Mouse (Mus musculus): ENCODE results near the gene Spag9. TPM values are rescaled to one million over a fixed set of nuclear protein-coding genes. Genes with fewer than 3 reads are reported as not detected.

Gene Spag9
- total RNA-seq, 2 experiments from 2014 or later, result 289 to 291 TPM

DNA sequence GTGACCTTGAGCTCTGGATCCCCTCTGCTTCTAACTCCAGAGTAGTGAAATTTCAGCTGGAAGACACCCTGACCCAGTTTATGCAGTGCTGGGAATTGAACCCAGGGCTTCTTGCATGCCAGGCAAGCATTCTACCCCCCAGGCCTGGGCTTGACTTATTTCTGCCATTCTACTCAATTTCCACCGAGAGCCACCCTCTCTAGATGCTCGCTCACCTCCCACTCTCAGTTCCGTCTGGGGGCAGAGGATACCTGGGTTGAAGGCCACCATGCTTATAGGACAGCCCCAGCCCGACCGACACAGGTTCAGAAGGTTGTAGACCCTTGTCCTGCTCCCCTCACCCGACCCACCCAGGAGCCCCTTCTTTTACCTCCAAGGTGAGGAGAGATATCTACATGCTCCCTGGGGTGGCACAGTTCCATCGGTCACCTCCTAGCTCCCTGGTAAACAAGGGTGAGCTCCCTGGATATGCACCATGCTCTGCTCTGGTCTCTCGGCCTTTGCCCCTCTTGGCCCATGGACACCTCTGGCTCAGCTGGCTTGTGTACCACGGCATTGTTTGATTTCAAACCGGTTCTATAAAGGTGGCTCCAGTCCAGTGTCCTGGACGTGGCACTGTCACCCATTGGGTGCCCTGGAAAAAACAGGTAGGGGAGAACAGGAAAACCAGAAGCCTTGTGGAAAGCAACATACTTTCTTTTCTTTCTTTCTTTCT is 166.1 kb downstream of the Spag9 start:
- no peak for TF ChIP-seq CTCF (IDR thresholded peaks at IDR 0.05)
- Histone ChIP-seq H3K27ac (peak overlapping the region; percentile 95), H3K4me3 (no peak overlapping the region)
- intact Hi-C loops (cut with DNase I), result no loop called here
- DNase-seq (ENCODE audit: extremely low spot score in 1 of 2, low spot score in 2 of 2), result no peak

DNA sequence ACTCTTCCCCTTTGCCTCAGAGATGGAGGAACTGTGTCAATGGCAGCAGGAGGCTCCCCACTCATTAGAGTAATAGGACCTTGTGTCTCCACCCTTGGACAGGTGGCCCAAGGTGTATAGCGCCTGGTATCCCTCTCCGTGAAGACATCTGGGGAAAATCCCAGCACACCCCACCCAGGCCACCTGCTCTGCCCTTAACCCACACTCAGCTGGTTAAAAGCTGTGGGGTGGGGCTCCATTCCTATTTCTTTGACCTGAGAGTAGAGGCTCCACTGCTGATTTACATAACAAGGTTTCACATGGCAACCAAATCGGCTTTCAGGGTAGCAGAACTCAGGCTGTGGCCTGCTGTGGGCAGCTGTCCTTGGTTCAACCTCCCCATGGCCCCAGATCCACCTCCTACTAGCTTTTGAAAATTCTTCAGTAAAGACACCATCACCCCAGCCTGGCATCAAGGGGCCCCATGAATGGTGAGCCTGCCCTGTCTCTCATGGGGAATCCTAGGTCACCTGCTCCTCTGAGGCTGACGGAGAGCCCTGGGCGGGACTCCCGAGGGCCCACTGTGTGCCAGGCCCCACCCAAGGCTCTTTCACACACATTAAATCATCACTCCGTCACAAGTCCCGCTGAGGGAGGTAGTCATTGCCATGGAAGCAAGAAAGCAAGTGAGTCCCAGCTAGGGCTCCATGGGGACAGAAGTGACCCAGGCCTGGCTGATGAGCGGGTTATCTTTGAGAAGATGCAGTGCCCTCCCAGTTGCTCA is 167.3 kb downstream of the Spag9 start:
- intact Hi-C loops (cut with DNase I), result no loop called here
- TF ChIP-seq CTCF (IDR thresholded peaks at IDR 0.05), result no peak
- Histone ChIP-seq H3K4me3 (no peak overlapping the region), H3K27ac (no peak overlapping the region)
- no peak for DNase-seq (ENCODE audit: extremely low spot score in 1 of 2, low spot score in 2 of 2)

DNA sequence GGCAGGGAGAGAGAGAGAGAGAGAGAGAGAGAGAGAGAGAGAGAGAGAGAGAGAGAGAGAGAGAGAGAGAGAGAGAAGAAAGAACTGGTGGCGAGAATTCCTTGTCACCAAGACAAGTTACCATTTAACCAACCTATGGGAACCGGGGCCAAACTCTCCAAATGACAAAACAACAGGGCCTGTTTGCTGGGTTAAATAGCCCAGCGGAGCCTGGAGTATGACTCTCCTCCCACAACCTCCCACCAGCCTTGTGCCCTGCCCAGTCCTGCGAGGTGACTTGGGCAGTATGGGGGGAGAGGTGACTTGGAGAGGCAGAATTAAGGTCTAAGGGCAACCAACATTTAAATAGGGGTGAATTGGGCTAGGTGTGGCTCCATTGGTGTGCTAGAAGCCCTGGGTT is 169.9 kb downstream of the Spag9 start:
- intact Hi-C loops (cut with DNase I), result no loop called here

DNA sequence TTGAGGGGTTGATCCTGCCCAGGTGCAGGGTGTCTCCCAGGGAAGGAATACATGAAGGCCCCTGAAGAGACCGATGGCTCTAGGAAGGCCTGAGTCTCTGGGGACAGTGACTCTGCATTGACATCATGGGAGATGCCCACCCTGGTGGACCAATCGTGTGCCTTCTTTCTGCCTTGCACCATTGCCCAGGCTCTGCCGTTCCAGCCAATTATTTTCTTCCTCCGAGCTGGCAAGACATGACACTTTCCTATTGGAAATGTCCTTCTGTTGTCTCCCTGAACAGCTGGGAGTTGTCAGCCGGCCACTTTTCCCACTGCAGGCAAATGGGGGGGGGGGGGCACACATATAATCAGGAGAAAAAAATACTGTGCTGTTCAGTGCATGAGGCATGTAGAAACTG is 172.3 kb downstream of the Spag9 start:
- intact Hi-C loops (cut with DNase I), result no loop called here
- H3K27ac ChIP-seq, result no peak overlapping the region
- DNase-seq (ENCODE audit: extremely low spot score in 1 of 2, low spot score in 2 of 2), result no peak
- H3K4me3 ChIP-seq, result no peak overlapping the region
- TF ChIP-seq CTCF (IDR thresholded peaks at IDR 0.05), result no peak

More for the DNA sequence above, 169.9 kb downstream of the Spag9 start:
- Histone ChIP-seq H3K4me3 (no peak overlapping the region), H3K27ac (no peak overlapping the region)
- no peak for DNase-seq (ENCODE audit: extremely low spot score in 1 of 2, low spot score in 2 of 2)
- TF ChIP-seq CTCF (IDR thresholded peaks at IDR 0.05), result no peak

DNA sequence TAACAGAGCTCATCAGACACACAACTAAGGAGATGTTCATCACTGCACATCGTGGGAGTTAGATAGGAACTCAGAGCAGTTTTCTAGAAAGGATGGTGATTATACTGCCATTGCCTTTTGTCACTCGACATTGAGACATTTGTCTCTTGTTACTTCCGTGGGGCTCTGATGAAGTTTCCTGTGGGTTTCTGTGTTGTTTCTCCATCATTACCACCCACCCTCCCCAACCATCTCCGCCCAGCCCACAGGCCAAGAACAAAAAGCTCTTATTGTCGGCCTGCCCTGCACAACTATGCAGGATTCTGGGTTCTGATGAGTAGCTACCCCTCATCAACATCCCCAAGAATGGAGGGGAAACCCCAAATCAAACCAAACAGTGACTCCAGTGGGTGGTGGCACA is 173.7 kb downstream of the Spag9 start:
- no peak for DNase-seq (ENCODE audit: extremely low spot score in 1 of 2, low spot score in 2 of 2)
- TF ChIP-seq CTCF (IDR thresholded peaks at IDR 0.05), result no peak
- H3K27ac ChIP-seq, result no peak overlapping the region
- intact Hi-C loops (cut with DNase I), result no loop called here
- no peak overlapping the region for H3K4me3 ChIP-seq

DNA sequence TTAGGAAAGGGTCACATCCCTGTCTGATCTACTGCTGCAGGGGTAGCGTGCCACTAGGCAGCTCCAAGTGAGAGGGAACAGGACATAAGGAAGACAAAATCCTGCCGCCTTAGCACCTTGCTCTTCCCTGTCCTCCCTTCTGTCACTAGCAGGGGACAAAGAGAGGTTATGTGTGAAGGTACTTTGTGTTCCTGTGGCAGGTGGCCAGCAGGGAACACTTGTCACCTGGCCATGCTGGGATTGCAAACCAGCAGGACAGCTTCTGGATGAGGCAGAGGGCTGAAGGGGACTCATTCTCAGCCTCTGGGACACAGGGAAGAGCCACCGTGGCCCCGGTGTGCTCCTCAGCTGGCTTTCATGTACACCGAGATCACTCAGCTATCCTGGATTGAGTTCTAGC is 175.8 kb downstream of the Spag9 start:
- intact Hi-C loops (cut with DNase I), result no loop called here

DNA sequence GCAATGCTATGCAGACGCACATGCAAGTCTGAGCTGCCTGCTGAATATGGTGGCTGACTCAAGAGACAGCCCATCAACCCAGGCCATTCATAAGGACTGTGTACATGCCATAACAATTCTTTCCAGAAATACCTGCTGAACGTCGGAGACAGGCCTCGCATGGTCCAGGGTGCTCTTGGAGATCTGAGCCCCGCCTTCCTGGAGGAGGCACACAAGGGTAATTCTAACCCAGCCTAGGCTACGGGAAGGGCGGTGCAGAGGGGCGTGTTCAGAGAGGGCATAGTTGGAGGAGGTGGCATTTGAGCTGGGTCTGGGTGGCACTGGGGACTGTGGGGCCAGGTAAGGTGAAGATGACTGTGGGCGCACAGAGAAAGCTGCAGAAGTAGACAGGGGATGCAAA is 176.3 kb downstream of the Spag9 start:
- Histone ChIP-seq H3K4me3 (no peak overlapping the region), H3K27ac (no peak overlapping the region)
- TF ChIP-seq CTCF (IDR thresholded peaks at IDR 0.05), result no peak
- no peak for DNase-seq (ENCODE audit: extremely low spot score in 1 of 2, low spot score in 2 of 2)
- intact Hi-C loops (cut with DNase I), result no loop called here

More for the DNA sequence above, 175.8 kb downstream of the Spag9 start:
- no peak overlapping the region for H3K4me3 ChIP-seq
- no peak for TF ChIP-seq CTCF (IDR thresholded peaks at IDR 0.05)
- H3K27ac ChIP-seq, result no peak overlapping the region
- DNase-seq (ENCODE audit: extremely low spot score in 1 of 2, low spot score in 2 of 2), result no peak

DNA sequence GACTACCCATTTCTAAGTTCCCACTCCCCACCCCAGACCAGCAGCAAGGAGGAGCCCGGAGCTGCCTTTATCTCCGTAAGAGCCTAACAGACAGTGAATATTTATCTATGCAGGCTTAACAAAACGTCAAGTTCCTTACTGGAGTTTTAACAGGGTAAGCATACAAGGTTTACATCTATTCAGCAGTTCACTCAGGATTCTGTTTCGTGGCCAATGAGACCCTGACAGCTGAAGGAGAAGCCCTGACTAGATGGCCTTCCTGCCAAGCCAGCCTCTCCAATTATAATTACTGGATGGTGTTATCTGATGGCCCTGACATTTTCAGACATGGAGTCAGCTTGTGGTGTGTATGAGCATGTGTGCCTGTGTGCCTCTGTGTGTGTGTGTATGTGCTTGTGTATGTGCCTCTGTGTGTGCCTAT is 177.8 kb downstream of the Spag9 start:
- intact Hi-C loops (cut with DNase I), result no loop called here
- DNase-seq (ENCODE audit: extremely low spot score in 1 of 2, low spot score in 2 of 2), result no peak
- Histone ChIP-seq H3K4me3 (no peak overlapping the region), H3K27ac (no peak overlapping the region)
- no peak for TF ChIP-seq CTCF (IDR thresholded peaks at IDR 0.05)

DNA sequence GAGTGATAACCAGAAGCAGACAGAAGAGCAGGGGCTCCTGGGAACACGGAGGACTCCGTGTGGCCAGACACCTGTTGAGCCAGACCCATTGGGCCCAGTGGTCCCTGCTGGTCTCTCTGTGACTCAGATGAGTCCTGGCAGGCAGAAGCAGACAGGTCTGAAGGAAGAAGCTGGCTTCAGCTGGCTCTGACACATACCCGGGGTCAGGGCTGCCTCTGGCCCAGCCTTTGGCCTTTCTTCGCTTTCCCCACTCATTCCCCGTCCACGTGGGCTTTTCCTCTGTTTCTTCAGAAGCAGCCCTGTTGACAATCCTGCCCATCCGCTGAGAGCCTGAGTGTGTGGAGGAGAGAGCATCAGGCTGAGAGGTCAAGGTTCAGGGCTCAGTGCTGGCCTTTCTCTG is 179.4 kb downstream of the Spag9 start:
- H3K4me3 ChIP-seq, result no peak overlapping the region
- DNase-seq (ENCODE audit: extremely low spot score in 1 of 2, low spot score in 2 of 2), result no peak
- no peak for TF ChIP-seq CTCF (IDR thresholded peaks at IDR 0.05)
- intact Hi-C loops (cut with DNase I), result no loop called here
- no peak overlapping the region for H3K27ac ChIP-seq

Other genes starting within 250 kb of the Spag9 start
- 10 to 100 TPM; 23.7 to 24.8 TPM for gene Utp18, start 110.3 kb upstream of the Spag9 start, total RNA-seq (2021)
- 10 to 100 TPM; 33.8 to 39.4 TPM for gene Mbtd1, start 110.2 kb upstream of the Spag9 start, total RNA-seq (2021)
- gene Nme2, start 39.8 kb upstream of the Spag9 start, total RNA-seq (2021), result 10 to 100 TPM; 72.6 to 83.4 TPM
- 10 to 100 TPM; 85.3 to 97.9 TPM for gene Gm20390, start 27.8 kb upstream of the Spag9 start, total RNA-seq (2021)
- 100 to 1,000 TPM; 104 to 111 TPM for gene Nme1, start 27.6 kb upstream of the Spag9 start, total RNA-seq (2021)
- gene Tob1, start 215.4 kb downstream of the Spag9 start, total RNA-seq (2021), result 10 to 100 TPM; 42.4 to 47.9 TPM
- 1 to 10 TPM; 1.3 to 1.6 TPM for gene Wfikkn2, start 249.9 kb downstream of the Spag9 start, total RNA-seq (2021)